Mouse (Mus musculus): ENCODE measurements around the gene Axin2. TPM values are rescaled to one million over a fixed set of nuclear protein-coding genes. Genes with fewer than 3 reads are reported as not detected.

The Axin2 gene
- polyA plus RNA-seq, 1 experiment, result 7.7 TPM

- H3K4me3 ChIP-seq (ENCODE audit: insufficient read depth, low read length), result no peak overlapping the region
- no peak for TF ChIP-seq CTCF (IDR thresholded peaks at IDR 0.05; ENCODE audit: borderline replicate concordance, insufficient read depth, low read length)
- no peak for TF ChIP-seq POLR2A (IDR thresholded peaks at IDR 0.05; ENCODE audit: low read depth, low read length)
- H3K4me1 ChIP-seq (ENCODE audit: control insufficient read depth, insufficient read depth, low read length), result no peaks in the 10 kb centered on the region
- H3K27ac ChIP-seq (ENCODE audit: insufficient read depth, low read length), result no peak overlapping the region
Measured at GRCm38 (mm10) chr11:108995196-108995989, 75.2 kb downstream of the Axin2 start.

GRCm38 (mm10) chr11:108995990-108996533, 75.9 kb downstream of the Axin2 start:
- Histone ChIP-seq H3K4me3 (ENCODE audit: insufficient read depth, low read length) (no peak overlapping the region), H3K4me1 (ENCODE audit: control insufficient read depth, insufficient read depth, low read length) (no peaks in the 10 kb centered on the region), H3K27ac (ENCODE audit: insufficient read depth, low read length) (no peak overlapping the region)
- TF ChIP-seq CTCF (IDR thresholded peaks at IDR 0.05; ENCODE audit: borderline replicate concordance, insufficient read depth, low read length) (no peak), POLR2A (IDR thresholded peaks at IDR 0.05; ENCODE audit: low read depth, low read length) (no peak)

GRCm38 (mm10) chr11:108997816-108998215, 77.7 kb downstream of the Axin2 start:
- Histone ChIP-seq H3K4me1 (ENCODE audit: control insufficient read depth, insufficient read depth, low read length) (no peaks in the 10 kb centered on the region), H3K4me3 (ENCODE audit: insufficient read depth, low read length) (no peak overlapping the region), H3K27ac (ENCODE audit: insufficient read depth, low read length) (no peak overlapping the region)
- TF ChIP-seq CTCF (IDR thresholded peaks at IDR 0.05; ENCODE audit: borderline replicate concordance, insufficient read depth, low read length), result no peak
- no peak for TF ChIP-seq POLR2A (IDR thresholded peaks at IDR 0.05; ENCODE audit: low read depth, low read length)

Other genes starting within 250 kb of the Axin2 start
- gene E030025P04Rik, start 224.0 kb downstream of the Axin2 start, polyA plus RNA-seq (2011; ENCODE audit: insufficient read length, low read depth, missing spikeins), result not detected in 2 replicates

Measured in embryonic fibroblast, embryonic 13.5 days (primary cell).